Mouse (Mus musculus): Measurements from ENCODE around the gene Hivep3. TPM values are rescaled to one million over a fixed set of nuclear protein-coding genes. Genes with fewer than 3 reads are reported as not detected.

The Hivep3 gene
- total RNA-seq, 1 experiment from 2014 or later = 3.3 TPM

- no peak for ATAC-seq (ENCODE audit: extremely low read depth, insufficient number of reproducible peaks, low FRiP score, poor library complexity, severe bottlenecking)
Observed at GRCm38 (mm10) chr4:120023221-120023840, 289.7 kb downstream of the Hivep3 start.

GRCm38 (mm10) chr4:120024071-120024470 lies 290.5 kb downstream of the Hivep3 start:
- no peak for ATAC-seq (ENCODE audit: extremely low read depth, insufficient number of reproducible peaks, low FRiP score, poor library complexity, severe bottlenecking)

- no peak for ATAC-seq (ENCODE audit: extremely low read depth, insufficient number of reproducible peaks, low FRiP score, poor library complexity, severe bottlenecking)
Observed at GRCm38 (mm10) chr4:120027671-120028070, 294.1 kb downstream of the Hivep3 start.

GRCm38 (mm10) chr4:120029937-120030336 lies 296.4 kb downstream of the Hivep3 start:
- ATAC-seq (ENCODE audit: extremely low read depth, insufficient number of reproducible peaks, low FRiP score, poor library complexity, severe bottlenecking) = no peak

GRCm38 (mm10) chr4:120032320-120032983 lies 298.9 kb downstream of the Hivep3 start:
- ATAC-seq (ENCODE audit: extremely low read depth, insufficient number of reproducible peaks, low FRiP score, poor library complexity, severe bottlenecking) = no peak; the same call in 1 of the 2 replicates

GRCm38 (mm10) chr4:120032984-120033355 lies 299.4 kb downstream of the Hivep3 start:
- no peak for ATAC-seq (ENCODE audit: extremely low read depth, insufficient number of reproducible peaks, low FRiP score, poor library complexity, severe bottlenecking)

- ATAC-seq (ENCODE audit: extremely low read depth, insufficient number of reproducible peaks, low FRiP score, poor library complexity, severe bottlenecking) = no peak
Observed at GRCm38 (mm10) chr4:120036294-120036693, 302.7 kb downstream of the Hivep3 start.

GRCm38 (mm10) chr4:120037007-120037406 lies 303.4 kb downstream of the Hivep3 start:
- ATAC-seq (ENCODE audit: extremely low read depth, insufficient number of reproducible peaks, low FRiP score, poor library complexity, severe bottlenecking) = no peak

- no peak for ATAC-seq (ENCODE audit: extremely low read depth, insufficient number of reproducible peaks, low FRiP score, poor library complexity, severe bottlenecking)
Observed at GRCm38 (mm10) chr4:120041520-120041919, 307.9 kb downstream of the Hivep3 start.

GRCm38 (mm10) chr4:120042480-120042879 lies 308.9 kb downstream of the Hivep3 start:
- ATAC-seq (ENCODE audit: extremely low read depth, insufficient number of reproducible peaks, low FRiP score, poor library complexity, severe bottlenecking) = no peak

- ATAC-seq (ENCODE audit: extremely low read depth, insufficient number of reproducible peaks, low FRiP score, poor library complexity, severe bottlenecking) = no peak
Observed at GRCm38 (mm10) chr4:120044612-120045011, 311.0 kb downstream of the Hivep3 start.

- ATAC-seq (ENCODE audit: extremely low read depth, insufficient number of reproducible peaks, low FRiP score, poor library complexity, severe bottlenecking) = no peak
Observed at GRCm38 (mm10) chr4:120045131-120045537, 311.6 kb downstream of the Hivep3 start.

GRCm38 (mm10) chr4:120045871-120046270 lies 312.3 kb downstream of the Hivep3 start:
- ATAC-seq (ENCODE audit: extremely low read depth, insufficient number of reproducible peaks, low FRiP score, poor library complexity, severe bottlenecking) = no peak

- ATAC-seq (ENCODE audit: extremely low read depth, insufficient number of reproducible peaks, low FRiP score, poor library complexity, severe bottlenecking) = no peak
Observed at GRCm38 (mm10) chr4:120047060-120047459, 313.5 kb downstream of the Hivep3 start.

GRCm38 (mm10) chr4:120048274-120048673 lies 314.7 kb downstream of the Hivep3 start:
- ATAC-seq (ENCODE audit: extremely low read depth, insufficient number of reproducible peaks, low FRiP score, poor library complexity, severe bottlenecking) = no peak

- no peak for ATAC-seq (ENCODE audit: extremely low read depth, insufficient number of reproducible peaks, low FRiP score, poor library complexity, severe bottlenecking)
Observed at GRCm38 (mm10) chr4:120049857-120050256, 316.3 kb downstream of the Hivep3 start.

- no peak for ATAC-seq (ENCODE audit: extremely low read depth, insufficient number of reproducible peaks, low FRiP score, poor library complexity, severe bottlenecking)
Observed at GRCm38 (mm10) chr4:120052481-120052880, 318.9 kb downstream of the Hivep3 start.

GRCm38 (mm10) chr4:120053026-120054005 lies 319.7 kb downstream of the Hivep3 start:
- peak; percentile 25; the same call in 1 of the 2 replicates for ATAC-seq (ENCODE audit: extremely low read depth, insufficient number of reproducible peaks, low FRiP score, poor library complexity, severe bottlenecking)

- peak; percentile 78 for ATAC-seq (ENCODE audit: extremely low read depth, insufficient number of reproducible peaks, low FRiP score, poor library complexity, severe bottlenecking)
Observed at GRCm38 (mm10) chr4:120054145-120054544, 320.6 kb downstream of the Hivep3 start.

Data from neutrophil, adult 5-6 weeks (primary cell).